Mouse (Mus musculus) naive thymus-derived CD4-positive, alpha-beta T cell, adult 2 months (primary cell): Measurements from ENCODE around the gene Ankzf1.

ENCODE experiments used
- DNase-seq: peaks from one replicate; pipeline ENCODE4 v3.0.0-alpha.2; 2011; ENCODE audit warnings: low read depth

Ankzf1 gene

DNA sequence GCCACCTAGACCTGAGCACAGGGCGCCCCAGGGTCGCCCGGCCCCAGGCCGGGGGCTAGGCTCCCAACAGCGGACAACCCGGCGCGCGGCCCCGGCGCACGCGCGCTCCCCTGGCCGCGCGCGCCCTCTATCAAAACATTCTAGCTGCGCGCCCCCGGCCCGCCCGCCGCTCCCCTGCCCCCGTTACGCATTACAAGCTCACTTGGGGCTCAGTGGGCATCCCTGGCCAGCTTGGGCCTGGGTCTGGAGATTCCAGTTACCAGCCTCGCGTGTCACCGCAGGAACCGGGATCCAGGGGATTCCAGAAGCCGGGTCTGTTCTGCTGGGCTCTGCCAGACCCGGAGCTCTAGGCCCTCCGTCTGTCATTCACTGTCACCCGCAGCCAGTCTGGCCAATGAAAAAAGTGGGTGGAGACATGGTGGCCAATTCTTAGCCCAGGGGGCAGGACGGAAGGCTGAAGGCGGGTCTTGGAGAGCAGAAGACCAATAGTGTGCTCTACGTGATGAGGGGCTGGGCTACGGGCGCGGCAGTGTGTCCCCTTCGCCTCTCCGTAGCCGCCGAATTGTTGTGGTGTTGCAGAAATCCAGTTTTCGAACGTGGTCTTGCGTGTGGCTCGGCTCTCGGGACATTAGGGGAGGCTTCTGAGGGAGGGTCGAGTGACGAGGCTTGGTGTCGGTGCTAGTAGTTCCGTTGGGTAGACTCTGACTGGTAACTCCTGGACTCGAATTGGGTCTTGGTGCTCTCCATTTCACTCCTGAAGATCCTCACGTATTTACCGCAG lies at the start of gene Ankzf1, which contains the start of gene Atg9a:
Ankzf1 (plus strand) TSS at position 530 of the 781 bp plus-strand sequence.
Atg9a (minus strand) TSS at position 575 of the 781 bp plus-strand sequence.
- DNase-seq = peak; percentile 97

DNA sequence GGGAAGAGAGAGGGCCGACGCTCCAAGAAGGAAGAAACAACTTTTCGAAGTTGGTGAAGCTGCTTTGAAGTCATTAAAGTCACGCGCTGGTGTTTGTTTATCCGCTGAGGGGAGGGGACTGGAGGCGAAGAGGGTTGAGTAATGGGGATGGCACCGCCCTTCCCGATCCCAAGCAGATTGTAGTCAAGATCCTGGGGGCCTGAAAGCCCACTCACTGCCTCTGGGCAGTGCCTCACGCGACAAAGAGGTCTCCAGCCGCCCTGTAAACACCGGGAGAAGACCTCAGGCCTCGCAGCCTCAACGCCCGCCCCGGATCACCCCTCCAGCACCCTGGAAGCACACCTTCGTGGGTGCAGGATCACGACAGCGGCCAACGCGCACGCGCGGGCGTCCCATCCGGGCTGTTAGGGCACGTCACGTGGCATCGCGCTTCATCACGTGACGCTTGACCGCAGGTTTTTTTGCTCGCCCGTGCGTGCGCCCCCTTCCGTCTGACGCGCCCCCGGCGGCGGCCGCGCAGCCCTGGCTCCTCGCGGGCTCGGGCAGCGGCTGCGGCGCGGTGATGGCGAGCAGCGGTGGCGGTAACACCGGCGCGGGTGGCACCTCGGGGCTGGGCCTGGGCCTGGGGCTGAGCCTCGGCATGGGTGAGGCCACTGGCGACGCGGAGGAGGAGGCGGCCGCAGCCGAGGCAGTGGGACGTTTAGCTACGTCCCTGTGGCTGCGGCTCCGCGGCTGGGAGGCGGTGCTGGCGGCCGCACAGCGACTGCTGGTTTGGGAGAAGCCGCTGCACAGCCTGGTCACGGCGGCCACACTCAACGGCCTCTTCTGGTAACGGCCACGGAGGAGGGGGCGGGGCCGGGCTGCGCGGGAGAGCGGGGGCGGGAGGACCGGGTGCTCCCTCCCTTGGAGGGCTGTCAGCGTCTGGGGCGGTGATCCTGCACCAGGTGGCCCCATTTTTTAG lies 49.4 kb upstream of the Ankzf1 start, which contains the start of the genes Cnppd1 and Retreg2:
Cnppd1 (minus strand) TSS at position 411 of the 961 bp plus-strand sequence.
Retreg2 (plus strand) TSS at position 478 of the 961 bp plus-strand sequence.
- peak; percentile 99 for DNase-seq

DNA sequence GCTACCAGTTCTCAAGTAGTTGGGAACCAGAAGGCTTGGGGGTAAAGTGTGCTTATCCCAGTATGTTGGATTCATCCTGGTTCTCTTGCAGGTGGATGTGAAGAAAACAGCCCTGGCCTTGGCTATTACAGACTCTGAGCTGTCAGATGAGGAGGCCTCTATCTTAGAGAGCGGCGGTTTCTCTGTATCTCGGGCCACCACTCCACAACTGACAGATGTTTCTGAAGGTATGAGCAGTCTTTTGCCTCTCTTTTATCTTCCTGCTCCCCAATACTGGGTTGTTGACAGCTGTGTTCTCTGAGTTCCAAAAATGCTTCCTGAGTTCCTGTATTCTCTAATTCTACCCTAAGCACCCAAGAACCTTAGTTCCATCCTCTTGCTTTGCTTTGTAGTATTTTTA lies 46.4 kb upstream of the Ankzf1 start:
- DNase-seq = no peak

DNA sequence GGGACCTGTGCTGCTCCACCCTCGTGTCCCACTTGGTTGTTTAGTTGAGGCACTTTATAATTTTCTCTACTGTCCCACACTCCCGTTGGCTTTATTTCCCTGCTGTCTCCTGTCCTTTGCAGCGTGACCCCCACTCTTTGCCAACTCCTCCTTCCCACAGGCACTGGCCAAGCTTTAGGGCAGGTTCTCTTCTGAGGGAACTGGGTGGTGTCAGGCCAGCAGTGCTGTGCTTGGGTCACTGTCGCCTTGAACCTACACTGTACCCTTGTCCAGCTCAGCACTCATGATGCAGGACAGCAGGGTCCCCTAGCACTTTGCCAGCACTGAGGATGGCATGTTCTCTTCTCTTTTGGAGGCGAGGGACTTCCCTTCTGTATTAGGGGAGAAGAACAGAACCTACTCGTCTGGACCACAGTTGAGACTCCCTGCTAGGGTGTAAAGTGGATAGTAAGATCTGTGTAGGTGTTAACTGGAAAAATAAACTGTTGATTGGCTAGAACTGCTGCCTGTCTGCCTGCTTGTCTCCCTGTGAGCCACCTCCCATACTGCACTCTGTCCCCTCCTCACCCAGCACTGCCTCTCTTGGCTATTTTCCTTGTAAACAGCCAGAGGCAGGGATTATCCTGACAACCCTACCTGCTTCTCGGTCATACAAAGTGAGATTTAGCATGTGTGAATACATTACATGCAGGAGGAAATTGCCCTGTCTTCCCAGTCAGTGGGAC lies 44.4 kb upstream of the Ankzf1 start:
- no peak for DNase-seq

DNA sequence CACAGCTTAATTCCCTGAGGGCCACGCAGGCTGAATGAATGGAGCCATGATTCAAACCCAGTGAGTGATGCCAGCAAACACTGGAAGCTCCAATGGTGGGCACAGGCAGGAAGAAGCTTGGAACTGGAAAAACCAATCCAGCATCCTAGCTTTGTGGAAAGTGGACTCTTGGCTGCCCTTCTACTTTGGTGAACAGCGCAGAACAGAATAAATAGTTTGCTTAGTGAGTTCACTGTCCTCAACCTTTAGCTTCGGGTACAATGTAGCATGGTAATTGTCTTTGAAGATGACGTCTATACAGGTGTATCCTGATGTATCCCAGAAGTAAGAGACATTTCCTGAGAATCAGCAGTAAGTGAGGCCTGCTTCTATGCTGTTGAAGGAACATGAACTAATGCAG lies 43.2 kb upstream of the Ankzf1 start:
- no peak for DNase-seq

DNA sequence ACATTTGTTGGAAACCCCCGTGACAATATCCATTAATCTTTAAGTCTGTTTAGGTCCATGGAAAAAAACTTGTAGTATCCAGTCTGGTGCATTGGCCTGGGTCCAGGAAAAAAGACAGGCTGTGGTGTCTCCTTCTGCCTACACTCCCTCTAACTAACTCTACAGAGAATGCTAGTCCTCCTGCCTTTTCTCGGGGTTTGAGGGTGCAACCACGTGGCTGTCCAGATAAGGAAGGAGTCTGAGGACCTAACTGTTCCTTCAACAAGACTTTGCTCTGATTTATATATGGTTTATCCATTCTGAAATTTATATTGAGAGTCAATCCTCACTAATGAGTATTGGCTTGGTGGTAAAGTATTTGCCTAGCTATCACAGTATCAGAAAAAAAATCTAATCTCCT lies 36.1 kb upstream of the Ankzf1 start:
- no peak for DNase-seq

DNA sequence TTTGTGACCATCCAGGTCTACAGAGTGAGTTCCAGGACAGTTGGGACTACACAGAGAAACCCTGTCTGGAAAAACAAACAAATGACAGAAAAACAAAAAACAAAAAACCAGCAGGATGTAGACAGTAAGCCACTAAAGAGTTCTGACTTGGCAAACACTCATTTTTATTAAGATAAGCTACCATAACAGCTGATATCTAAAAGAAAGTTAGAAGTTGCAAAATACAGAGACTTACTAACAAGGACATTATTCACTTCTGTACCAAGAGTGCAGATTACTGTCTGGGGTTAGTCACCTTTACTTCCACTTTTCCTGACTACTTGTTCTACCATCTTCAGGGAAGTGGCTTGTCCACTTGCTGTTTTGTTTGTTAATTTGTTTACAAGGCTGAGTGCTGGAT lies 33.0 kb upstream of the Ankzf1 start:
- no peak for DNase-seq

DNA sequence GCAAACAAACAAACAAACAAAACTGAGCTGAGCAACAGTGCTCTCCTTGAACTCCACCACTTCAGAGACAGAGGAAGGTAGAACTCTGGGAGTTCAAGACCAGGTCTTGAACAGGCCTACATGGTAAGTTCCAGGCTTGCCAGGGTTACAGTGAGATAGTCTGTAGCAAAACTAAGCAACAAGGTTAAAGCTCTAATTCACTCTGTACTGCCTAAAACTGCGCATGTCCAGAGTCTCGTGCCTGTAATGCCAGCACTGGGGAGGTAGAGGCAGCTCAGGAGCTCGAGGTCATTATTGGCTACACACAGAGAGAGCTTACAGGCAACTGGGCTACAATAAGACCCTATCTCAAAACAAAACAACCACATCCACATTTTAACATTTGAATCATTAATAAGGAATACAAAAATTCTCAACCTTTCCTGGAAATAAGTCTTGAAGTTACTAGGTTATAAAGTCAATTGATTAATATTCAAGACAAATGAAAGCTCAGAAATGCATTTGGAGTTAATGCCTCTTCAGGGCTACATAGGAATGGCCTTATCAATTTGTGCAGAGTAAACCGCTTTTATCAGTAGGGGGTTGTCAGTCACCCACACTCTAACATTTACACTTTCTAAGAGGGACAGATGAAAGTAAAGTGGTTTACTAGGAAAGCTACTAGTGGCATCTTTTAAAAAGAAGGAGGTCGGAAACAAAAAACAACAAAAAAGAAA lies 32.3 kb upstream of the Ankzf1 start:
- no peak for DNase-seq

DNA sequence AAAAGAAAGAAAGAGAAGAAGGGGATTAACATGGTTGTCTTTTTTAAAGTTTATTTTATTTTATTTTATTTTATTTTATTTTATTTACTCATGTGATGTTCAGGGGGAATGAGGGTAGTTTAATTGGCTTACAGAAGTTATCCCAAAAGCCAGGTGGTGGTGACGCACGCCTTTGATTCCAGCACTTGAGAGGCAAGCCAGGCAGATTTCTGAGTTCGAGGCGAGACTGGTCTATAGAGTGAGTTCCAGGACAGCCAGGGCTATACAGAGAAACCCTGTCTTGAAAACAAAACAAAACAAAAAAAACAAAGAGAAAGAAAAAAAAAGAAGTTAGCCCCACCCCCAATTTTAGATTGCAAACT lies 31.7 kb upstream of the Ankzf1 start:
- no peak for DNase-seq

DNA sequence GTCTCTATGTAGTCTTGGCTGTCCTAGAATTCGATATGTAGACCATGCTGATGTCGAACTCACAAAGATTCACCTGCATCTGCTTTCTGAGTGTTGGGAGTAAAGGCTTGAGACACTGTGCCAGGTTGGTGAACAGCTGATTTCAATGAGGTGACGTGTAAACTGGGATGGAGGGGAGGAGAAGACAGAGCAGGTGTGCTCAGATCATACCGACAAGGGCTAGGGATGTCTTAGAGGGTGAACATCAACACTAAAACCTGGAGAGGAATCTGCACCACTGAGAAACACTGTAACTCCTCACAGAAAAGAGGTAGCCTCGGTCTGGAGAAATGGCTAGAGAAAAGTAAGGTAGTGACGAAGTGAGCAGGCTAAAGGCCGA lies 23.9 kb upstream of the Ankzf1 start:
- DNase-seq = no peak

DNA sequence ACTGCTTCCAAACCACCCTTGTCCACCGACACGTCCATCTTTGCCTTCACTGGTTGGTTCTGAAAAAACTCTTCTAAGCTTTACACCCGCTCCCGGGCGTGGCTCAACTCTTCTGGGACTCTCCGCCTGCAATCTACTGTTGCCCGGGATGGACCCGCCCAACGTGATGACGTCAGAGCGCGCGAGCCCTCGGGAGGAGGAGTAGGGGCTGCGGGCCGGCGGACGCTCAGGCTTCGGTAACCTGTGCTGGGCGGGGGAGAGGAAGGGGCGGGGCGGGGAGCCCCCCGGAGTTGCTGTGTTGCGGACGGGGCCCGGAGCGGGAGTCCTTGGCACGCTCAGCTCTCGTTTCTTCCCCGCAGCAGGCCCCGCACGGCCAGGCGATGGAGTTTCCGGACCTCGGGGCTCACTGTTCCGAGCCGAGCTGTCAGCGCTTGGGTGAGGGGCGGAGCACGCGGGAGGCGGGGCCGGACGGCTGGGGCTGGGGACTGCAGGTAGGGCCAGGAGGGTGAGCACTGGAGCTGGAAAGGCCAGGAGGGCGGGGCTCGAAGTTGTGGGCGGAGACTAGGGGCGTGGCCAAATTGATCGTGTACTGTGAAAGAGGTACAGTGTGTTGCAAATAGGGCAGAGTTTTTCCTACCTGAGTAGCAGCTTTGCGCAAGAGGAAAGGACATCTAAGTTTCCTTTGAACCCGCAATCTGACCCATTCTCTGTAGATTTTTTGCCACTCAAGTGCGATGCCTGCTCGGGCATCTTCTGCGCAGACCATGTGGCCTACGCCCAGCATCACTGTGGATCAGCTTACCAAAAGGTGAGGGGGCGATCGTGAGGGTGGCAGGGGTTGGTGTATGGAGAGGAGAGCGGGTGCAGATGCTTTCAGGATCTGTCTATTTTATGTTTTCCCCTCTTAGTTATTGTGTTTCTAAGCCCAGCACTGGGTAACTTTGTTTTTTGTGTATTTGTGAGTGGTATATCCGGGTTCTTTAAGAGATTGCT lies 23.2 kb upstream of the Ankzf1 start, which contains the start of gene Zfand2b:
Zfand2b (plus strand) TSS at position 175 of the 993 bp plus-strand sequence.
- DNase-seq = peak; percentile 98

DNA sequence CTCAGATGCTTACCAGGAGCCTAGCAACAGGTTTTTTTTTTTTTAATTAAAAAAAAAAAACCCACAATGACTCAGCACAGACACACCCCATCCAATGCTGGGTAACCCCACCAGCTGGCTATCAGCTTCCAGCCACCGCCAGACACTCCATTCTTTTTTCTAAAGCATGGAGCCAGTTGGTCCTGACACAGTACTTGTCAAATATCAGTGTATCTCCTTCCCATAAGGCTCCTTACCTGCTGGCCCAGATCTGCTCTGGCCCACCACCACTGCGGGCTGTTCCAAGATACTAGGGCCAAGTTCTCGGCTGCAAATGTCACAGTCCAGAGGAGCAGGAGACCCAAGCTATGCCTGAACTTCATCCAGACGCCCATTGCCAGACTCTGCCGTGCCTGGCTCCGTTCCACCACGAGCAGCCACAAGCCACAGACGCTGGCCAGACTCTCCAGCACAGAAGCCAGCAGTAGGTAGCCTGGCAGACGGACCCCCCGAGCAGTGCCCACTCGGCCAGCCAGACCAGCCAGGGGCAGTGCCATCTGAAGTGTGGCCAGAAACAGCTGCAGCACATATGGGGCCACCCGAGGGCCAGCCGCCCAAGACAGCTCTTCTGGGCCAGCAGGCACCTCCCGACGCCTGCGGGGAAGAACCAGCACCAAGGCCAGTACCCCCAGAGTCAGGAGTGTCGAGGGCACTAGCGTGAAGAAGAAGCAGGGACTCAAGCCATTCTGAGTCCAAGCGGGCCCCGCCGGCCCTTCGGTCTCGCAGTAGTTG lies 12.4 kb upstream of the Ankzf1 start:
- peak; percentile 23 for DNase-seq

DNA sequence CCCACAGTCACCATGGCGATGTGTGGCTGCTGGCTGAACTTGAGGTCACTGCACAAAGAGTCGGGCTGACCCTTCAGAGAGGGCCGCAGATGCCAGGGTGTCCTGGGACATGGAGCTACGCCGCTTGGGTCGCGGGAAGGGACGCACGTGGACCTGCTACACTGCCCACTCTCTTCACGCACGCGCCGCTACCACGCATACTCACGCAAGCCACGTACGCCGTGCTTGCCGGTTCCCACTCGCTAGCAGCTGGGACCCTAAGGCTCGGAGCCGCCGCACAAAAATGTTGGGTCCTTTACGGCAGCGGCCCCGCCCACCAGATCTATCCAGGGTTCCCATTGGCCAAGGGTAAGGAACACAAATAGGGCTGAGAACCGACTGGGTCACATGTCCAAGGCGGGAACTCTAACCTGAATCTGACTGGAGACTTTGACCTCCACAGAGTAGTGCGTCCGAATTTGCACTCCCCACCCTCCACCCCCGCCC lies 11.8 kb upstream of the Ankzf1 start, which contains the start of gene Abcb6:
Abcb6 (minus strand) TSS at position 288 of the 486 bp plus-strand sequence.
- DNase-seq = peak; percentile 82

DNA sequence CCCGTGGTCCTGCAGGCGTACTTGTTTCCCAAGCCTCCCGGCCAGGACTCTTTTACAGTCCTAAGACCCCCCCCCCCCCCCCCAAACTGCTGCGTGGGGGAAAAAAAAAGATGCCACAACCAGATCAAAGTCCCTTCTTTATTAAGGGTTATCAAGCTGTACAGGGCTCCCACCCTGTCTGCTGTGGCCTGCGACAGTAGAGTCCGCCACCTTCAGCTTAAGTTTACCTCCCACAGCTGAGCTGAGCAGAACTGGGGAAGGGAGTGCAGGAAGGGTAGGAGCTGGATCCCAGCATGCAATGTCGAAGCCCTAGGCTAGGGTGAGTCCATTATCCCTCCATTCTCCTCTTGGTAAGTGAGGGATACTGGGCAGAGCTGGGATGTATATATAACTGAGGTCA lies 11.2 kb upstream of the Ankzf1 start:
- DNase-seq = no peak

DNA sequence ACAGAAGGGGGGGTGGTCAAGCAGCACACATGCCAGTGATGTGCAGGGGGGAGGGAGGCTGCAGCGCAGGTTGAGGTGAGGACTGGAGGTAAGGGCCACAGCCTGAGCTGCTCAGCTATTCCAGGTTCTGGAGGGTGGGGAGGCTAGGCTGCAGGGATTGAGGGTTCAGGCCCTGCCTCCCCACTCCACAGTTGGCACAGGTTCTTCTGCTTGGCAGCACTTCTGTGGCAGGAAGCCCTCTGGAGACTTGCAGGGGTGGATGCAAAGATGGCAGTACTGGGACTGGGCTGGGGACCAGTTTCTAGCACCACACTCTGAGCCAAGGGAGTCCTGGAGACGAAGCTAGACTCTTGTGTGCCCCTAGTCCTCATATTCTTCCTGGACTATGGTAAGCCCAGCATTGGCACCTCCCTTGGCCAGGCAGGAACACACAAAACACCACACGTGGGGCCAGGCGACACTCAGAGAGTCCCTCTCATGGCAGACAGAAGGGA lies 10.5 kb upstream of the Ankzf1 start:
- DNase-seq = no peak

DNA sequence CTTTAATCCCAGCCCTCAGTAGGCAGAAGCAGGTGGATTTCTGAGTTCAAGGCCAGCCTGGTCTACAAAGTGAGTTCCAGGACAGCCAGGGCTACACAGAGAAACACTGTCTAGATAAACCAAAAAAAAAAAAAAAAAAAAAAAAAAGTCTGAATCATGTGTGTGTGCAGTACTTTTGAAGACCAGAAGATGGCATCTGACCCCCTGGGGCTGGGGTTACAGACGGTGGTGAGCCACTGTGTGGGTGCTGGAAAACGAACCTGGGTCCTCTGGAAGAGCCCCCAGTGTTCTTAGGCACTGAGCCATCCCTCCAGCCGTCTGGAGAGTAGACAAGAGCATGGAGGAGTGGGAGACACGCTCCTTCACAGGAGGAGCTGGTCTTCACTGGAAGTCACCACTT lies 9.8 kb upstream of the Ankzf1 start:
- no peak for DNase-seq

DNA sequence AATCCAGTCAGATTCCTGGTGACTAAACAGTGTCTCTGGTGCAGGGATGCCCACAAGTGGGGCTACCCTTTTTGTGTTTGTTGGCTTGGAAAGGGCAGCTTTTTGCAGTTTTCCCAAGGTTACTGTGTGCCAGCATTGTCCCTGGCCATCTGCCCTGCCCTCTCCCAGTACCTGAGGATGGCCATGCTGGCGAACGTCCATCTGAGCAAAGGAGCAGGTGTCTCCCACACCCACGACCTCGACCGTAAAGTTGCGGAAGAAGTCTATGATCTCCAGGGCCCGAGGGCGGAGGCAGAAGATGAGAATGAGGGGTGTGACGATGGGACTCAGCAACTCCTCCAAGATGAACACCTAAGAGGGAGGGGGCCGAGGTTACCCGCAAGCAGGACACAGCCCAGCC lies 6.5 kb upstream of the Ankzf1 start:
- DNase-seq = no peak

DNA sequence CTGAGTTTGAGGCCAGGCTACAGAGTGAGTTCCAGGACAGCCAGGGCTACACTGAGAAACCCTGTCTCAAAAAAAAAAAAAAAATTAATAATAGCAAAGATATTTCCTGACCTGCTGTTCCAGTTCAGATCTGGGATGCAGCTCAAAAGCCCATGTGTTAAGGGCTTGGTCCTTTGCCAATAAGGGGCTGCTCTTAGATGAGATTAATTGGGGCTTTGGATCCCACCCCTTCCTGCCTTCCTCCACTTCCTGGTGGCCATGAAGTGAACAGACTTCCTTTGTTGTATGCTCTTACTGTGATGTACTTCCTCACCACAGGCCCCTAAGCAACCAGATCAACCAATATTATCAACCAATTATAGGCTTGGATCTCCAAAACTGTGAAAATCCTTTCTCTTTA lies 4.8 kb upstream of the Ankzf1 start:
- DNase-seq = no peak

DNA sequence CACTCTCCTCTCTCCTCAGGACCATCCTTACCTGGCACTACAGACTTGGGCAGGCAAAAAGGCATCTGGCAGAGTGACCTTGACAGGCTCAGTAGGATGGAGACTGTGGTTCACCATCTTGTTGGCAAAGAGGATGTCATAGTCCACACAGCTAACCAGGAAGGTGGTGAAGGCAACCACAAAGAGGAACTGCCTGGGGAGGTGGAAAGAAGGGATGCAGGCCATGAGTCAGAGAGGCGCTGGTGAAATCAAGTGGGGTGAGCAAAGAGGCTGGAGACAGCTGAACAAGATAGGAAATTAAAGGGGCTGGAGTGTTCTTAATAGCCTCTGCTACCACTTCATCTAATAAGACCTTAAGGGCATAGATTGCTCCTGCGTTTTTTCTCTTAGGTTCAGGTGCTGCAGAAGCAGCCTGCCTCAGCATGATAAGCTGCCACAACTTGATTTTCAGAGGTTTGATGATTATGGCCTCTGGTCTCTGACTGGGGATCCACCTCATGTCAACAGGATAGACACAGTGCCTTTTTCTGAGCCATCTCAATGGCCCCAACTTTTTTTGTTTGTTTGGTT lies 4.0 kb upstream of the Ankzf1 start:
- no peak for DNase-seq
